Mouse (Mus musculus): ENCODE measurements at regions not wholly inside any gene's neighbourhood (a gene's known extent, or its start where the extent isn't known, plus 50 kb on each side); places are given as distances from the start of the nearest gene placed in this dataset.

- no peak for TF ChIP-seq POLR2A (IDR thresholded peaks at IDR 0.05; ENCODE audit: borderline replicate concordance, insufficient read depth, low read length)
- no peak for TF ChIP-seq CTCF (IDR thresholded peaks at IDR 0.05; ENCODE audit: borderline replicate concordance, insufficient read depth, low read depth, low read length)
Observed at GRCm38 (mm10) chr6:112562039-112562438, 72.3 kb upstream of the Oxtr start.
